Mouse (Mus musculus) myocyte (in vitro differentiated cells): ENCODE measurements around the gene Cnn1. TPM values are rescaled to one million over a fixed set of nuclear protein-coding genes. Genes with fewer than 3 reads are reported as not detected.
A peak's percentile ranks its signal among the peaks of the same experiment; 100 is the strongest.

Source experiments
- H3K27me3 ChIP-seq: one replicate; pipeline ENCODE4 v1.6.1; 2011; ENCODE audit not compliant: control insufficient read depth, insufficient read depth, insufficient read length
- H3K36me3 ChIP-seq: one replicate; pipeline ENCODE4 v1.6.1; 2011; ENCODE audit not compliant: control insufficient read depth, insufficient read depth
- H3K4me2 ChIP-seq: one replicate; pipeline ENCODE4 v1.6.1; 2011; ENCODE audit warnings: low read depth, control low read depth
- H3K4me3 ChIP-seq: one replicate; pipeline ENCODE4 v1.5.1; 2011; ENCODE audit warnings: mild to moderate bottlenecking, control low read depth, moderate library complexity
- H3K79me2 ChIP-seq: one replicate; pipeline ENCODE4 v1.6.1; 2011; ENCODE audit not compliant: control insufficient read depth, insufficient read depth
- H3ac ChIP-seq: one replicate; pipeline ENCODE4 v1.6.1; 2011; ENCODE audit not compliant: control insufficient read depth, insufficient read length
- CEBPB ChIP-seq: IDR thresholded peaks from 2 replicates; pipeline ENCODE4 v1.6.1; 2011; ENCODE audit warnings: mild to moderate bottlenecking, moderate library complexity; ENCODE audit not compliant: poor library complexity, insufficient read depth, severe bottlenecking
- E2F4 ChIP-seq: IDR thresholded peaks from one replicate; pipeline ENCODE4 v1.6.1; 2011; ENCODE audit warnings: mild to moderate bottlenecking, control low read depth, moderate library complexity; ENCODE audit not compliant: insufficient read depth
- MAX ChIP-seq: IDR thresholded peaks from one replicate; pipeline ENCODE4 v1.6.1; 2011; ENCODE audit warnings: low read depth, mild to moderate bottlenecking, control low read depth
- MYOD1 ChIP-seq, 3 experiments: IDR thresholded peaks; one replicate each; pipeline ENCODE4 v1.6.1; 2011; ENCODE audit warnings: control low read depth in 2 of 3, low read depth in 2 of 3, mild to moderate bottlenecking in 2 of 3, moderate library complexity in 1 of 3; ENCODE audit not compliant: insufficient read length in 2 of 3, control insufficient read depth in 1 of 3
- MYOG ChIP-seq, 3 experiments: IDR thresholded peaks; one replicate each; pipeline ENCODE4 v1.6.1; 2011; ENCODE audit warnings: control low read depth in 2 of 3, low read depth in 2 of 3, mild to moderate bottlenecking in 2 of 3; ENCODE audit not compliant: insufficient read length in 2 of 3, control insufficient read depth in 1 of 3, insufficient read depth in 1 of 3
- POLR2A ChIP-seq: IDR thresholded peaks from one replicate; pipeline ENCODE4 v1.6.1; 2011; ENCODE audit warnings: low read depth, mild to moderate bottlenecking, control low read depth, moderate library complexity; ENCODE audit not compliant: insufficient read length
- POLR2AphosphoS2 ChIP-seq: IDR thresholded peaks from one replicate; pipeline ENCODE4 v1.6.1; 2011; ENCODE audit warnings: low read depth, control low read depth; ENCODE audit not compliant: insufficient read length
- REST ChIP-seq: IDR thresholded peaks from one replicate; pipeline ENCODE4 v1.6.1; 2011; ENCODE audit warnings: mild to moderate bottlenecking, control low read depth, moderate library complexity; ENCODE audit not compliant: insufficient read depth, insufficient read length
- SRF ChIP-seq: IDR thresholded peaks from one replicate; pipeline ENCODE4 v1.6.1; 2011; ENCODE audit warnings: low read depth; ENCODE audit not compliant: control insufficient read depth, insufficient read length
- TCF12 ChIP-seq: IDR thresholded peaks from one replicate; pipeline ENCODE4 v1.6.1; 2011; ENCODE audit warnings: mild to moderate bottlenecking, control low read depth; ENCODE audit not compliant: poor library complexity, insufficient read depth, severe bottlenecking
- TCF3 ChIP-seq: IDR thresholded peaks from one replicate; pipeline ENCODE4 v1.6.1; 2011; ENCODE audit warnings: low read depth, control low read depth; ENCODE audit not compliant: insufficient read length
- USF1 ChIP-seq: IDR thresholded peaks from one replicate; pipeline ENCODE4 v1.6.1; 2011; ENCODE audit warnings: low read depth, mild to moderate bottlenecking, control low read depth, moderate library complexity
- polyA plus RNA-seq: library from polyadenylated mRNA; unstranded; fragments of >200 nt; fragmentation: generic; extraction: Trizol; gene quantifications from one replicate; pipeline ENCODE4 v1.2.1, GENCODE M21; 2012; ENCODE audit warnings: missing spikeins

Gene Cnn1
- polyA plus RNA-seq, 1 experiment: 7.1 TPM

GRCm38 (mm10) chr9:22065642-22066041, 33.4 kb upstream of the Cnn1 start:
- Histone ChIP-seq H3K4me3 (no peak overlapping the region), H3K27me3 (no peaks in the 10 kb centered on the region), H3K36me3 (peaks cover 7% of the 10 kb centered on the region), H3ac (no peak overlapping the region), H3K79me2 (no peaks in the 10 kb centered on the region), H3K4me2 (no peak overlapping the region)
- TF ChIP-seq MYOG (IDR thresholded peaks at IDR 0.05; ENCODE audit: control insufficient read depth in 1 of 3, insufficient read depth in 1 of 3, insufficient read length in 2 of 3, low read depth in 2 of 3) (no peak), TCF3 (no peak), MAX (no peak), CEBPB (no peak), REST (no peak), E2F4 (no peak)

- TF ChIP-seq CEBPB: no peak
- TF ChIP-seq E2F4: no peak
- TF ChIP-seq TCF12: no peak
- TF ChIP-seq MYOG (IDR thresholded peaks at IDR 0.05; ENCODE audit: control insufficient read depth in 1 of 3, insufficient read depth in 1 of 3, insufficient read length in 2 of 3, low read depth in 2 of 3): no peak
- TF ChIP-seq POLR2AphosphoS2: no peak
- TF ChIP-seq TCF3: no peak
- no peak for TF ChIP-seq USF1
- TF ChIP-seq REST: no peak
- TF ChIP-seq MYOD1 (IDR thresholded peaks at IDR 0.05; ENCODE audit: control insufficient read depth in 1 of 3, insufficient read length in 2 of 3, low read depth in 2 of 3): no peak
- TF ChIP-seq POLR2A: no peak
- no peak for TF ChIP-seq MAX
- TF ChIP-seq SRF: no peak
- Histone ChIP-seq H3K36me3 (peaks cover 7% of the 10 kb centered on the region), H3K4me2 (no peak overlapping the region), H3K27me3 (no peaks in the 10 kb centered on the region), H3K4me3 (no peak overlapping the region), H3ac (no peak overlapping the region), H3K79me2 (no peaks in the 10 kb centered on the region)
These were observed 32.6 kb upstream of the Cnn1 start for GRCm38 (mm10) chr9:22066433-22066832.

GRCm38 (mm10) chr9:22067195-22067594, 31.8 kb upstream of the Cnn1 start:
- TF ChIP-seq REST: no peak
- TF ChIP-seq MYOG (IDR thresholded peaks at IDR 0.05; ENCODE audit: control insufficient read depth in 1 of 3, insufficient read depth in 1 of 3, insufficient read length in 2 of 3, low read depth in 2 of 3): no peak
- no peak for TF ChIP-seq USF1
- TF ChIP-seq TCF3: no peak
- TF ChIP-seq SRF: no peak
- TF ChIP-seq E2F4: no peak
- no peak for TF ChIP-seq TCF12
- Histone ChIP-seq H3K36me3 (peaks cover 7% of the 10 kb centered on the region), H3K79me2 (no peaks in the 10 kb centered on the region), H3K4me2 (no peak overlapping the region), H3K4me3 (no peak overlapping the region), H3ac (no peak overlapping the region), H3K27me3 (no peaks in the 10 kb centered on the region)

GRCm38 (mm10) chr9:22069881-22070553, 29.0 kb upstream of the Cnn1 start:
- peak overlapping the region; percentile 26 for H3K4me3 ChIP-seq
- no peaks in the 10 kb centered on the region for H3K27me3 ChIP-seq
- H3K79me2 ChIP-seq: no peaks in the 10 kb centered on the region
- H3ac ChIP-seq: peak overlapping the region; percentile 82
- peak overlapping the region; percentile 73 for H3K4me2 ChIP-seq
- no peaks in the 10 kb centered on the region for H3K36me3 ChIP-seq
- no peak for TF ChIP-seq POLR2AphosphoS2
- no peak for TF ChIP-seq USF1
- TF ChIP-seq SRF: no peak
- TF ChIP-seq MYOD1 (IDR thresholded peaks at IDR 0.05; ENCODE audit: control insufficient read depth in 1 of 3, insufficient read length in 2 of 3, low read depth in 2 of 3): no peak
- no peak for TF ChIP-seq TCF3
- TF ChIP-seq POLR2A: no peak
- no peak for TF ChIP-seq E2F4
- TF ChIP-seq REST: no peak
- no peak for TF ChIP-seq CEBPB
- no peak for TF ChIP-seq MAX
- TF ChIP-seq TCF12: no peak
- TF ChIP-seq MYOG (IDR thresholded peaks at IDR 0.05; ENCODE audit: control insufficient read depth in 1 of 3, insufficient read depth in 1 of 3, insufficient read length in 2 of 3, low read depth in 2 of 3): no peak

GRCm38 (mm10) chr9:22070791-22071573, 28.0 kb upstream of the Cnn1 start, which contains the start of the genes Gm49318 and Zfp653:
Gm49318 (minus strand) TSS chr9:22071259.
Zfp653 (minus strand) TSS chr9:22071376.
- Histone ChIP-seq H3K36me3 (no peaks in the 10 kb centered on the region), H3ac (peak within 1 kb of the TSS; percentile 82), H3K4me2 (peak within 1 kb of the TSS; percentile 83), H3K79me2 (no peaks in the 10 kb centered on the region), H3K27me3 (no peaks in the 10 kb centered on the region), H3K4me3 (peak within 1 kb of the TSS; percentile 26)
- TF ChIP-seq USF1: no peak
- TF ChIP-seq MAX: no peak
- no peak for TF ChIP-seq REST
- peak; percentile 18 for TF ChIP-seq E2F4
- TF ChIP-seq POLR2A: peak; percentile 71
- TF ChIP-seq TCF12: no peak
- no peak for TF ChIP-seq MYOD1 (IDR thresholded peaks at IDR 0.05; ENCODE audit: control insufficient read depth in 1 of 3, insufficient read length in 2 of 3, low read depth in 2 of 3)
- no peak for TF ChIP-seq TCF3
- TF ChIP-seq MYOG (IDR thresholded peaks at IDR 0.05; ENCODE audit: control insufficient read depth in 1 of 3, insufficient read depth in 1 of 3, insufficient read length in 2 of 3, low read depth in 2 of 3): no peak
- TF ChIP-seq POLR2AphosphoS2: peak; percentile 79
- no peak for TF ChIP-seq CEBPB
- TF ChIP-seq SRF: peak; percentile 10
